Mouse (Mus musculus) layer of hippocampus, adult 8-10 months (tissue): Measurements from ENCODE around the gene Elk4. TPM values are rescaled to one million over a fixed set of nuclear protein-coding genes. Genes with fewer than 3 reads are reported as not detected.

Experiments
- DNase-seq, 2 experiments: peaks; one replicate each; pipeline ENCODE4 v3.0.0; 2022; ENCODE audit warnings: low spot score in 2 of 2
- total RNA-seq, 4 experiments: library from RNA; stranded (reverse); gene quantifications; 2 replicates each; pipeline ENCODE4 v1.2.4; 2022

Gene Elk4
- total RNA-seq, 4 experiments from 2014 or later = 51.2 to 62.8 (median 58.9) TPM

DNA sequence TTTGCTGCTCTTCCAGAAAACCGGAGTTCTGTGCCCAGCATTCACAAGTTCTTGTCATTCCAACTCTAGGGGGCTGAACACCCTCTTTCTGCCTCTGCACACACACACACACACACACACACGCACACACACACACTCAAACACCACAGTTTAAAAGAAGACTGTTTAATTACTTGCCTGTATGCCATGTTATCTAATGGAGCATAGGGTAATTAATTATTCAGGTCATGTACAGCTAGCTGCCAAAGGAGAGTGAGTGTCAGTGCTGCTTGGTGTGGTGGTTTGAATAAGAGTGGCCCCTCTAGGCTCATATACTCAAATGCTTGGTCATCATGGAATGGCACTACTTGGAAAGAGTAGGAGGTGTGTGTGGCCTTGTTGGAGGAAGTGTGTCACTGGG lies 23.6 kb upstream of the Elk4 start:
- no peak for DNase-seq

- no peak for DNase-seq
Observed at GRCm38 (mm10) chr1:131987432-131987831, 20.0 kb upstream of the Elk4 start.

DNA sequence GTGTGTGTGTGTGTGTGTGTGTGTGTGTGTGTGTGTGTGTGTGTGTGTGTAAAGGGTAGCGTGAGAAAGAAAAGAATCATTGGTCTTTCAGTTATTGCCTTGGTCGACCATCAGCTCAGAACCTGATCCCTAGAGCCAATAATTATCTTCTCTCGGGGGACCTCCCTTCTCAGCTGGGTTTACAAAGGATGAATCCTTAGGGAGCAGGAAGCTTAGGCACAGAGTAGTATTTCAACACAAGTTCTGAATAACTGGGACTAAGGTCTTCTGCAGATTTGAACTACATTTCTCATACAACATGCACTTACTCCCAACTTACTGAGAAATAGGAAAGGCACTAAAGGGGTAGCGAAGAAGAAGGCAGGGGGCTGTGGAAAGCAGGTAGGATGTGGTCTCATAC lies 17.9 kb upstream of the Elk4 start:
- DNase-seq = no peak

DNA sequence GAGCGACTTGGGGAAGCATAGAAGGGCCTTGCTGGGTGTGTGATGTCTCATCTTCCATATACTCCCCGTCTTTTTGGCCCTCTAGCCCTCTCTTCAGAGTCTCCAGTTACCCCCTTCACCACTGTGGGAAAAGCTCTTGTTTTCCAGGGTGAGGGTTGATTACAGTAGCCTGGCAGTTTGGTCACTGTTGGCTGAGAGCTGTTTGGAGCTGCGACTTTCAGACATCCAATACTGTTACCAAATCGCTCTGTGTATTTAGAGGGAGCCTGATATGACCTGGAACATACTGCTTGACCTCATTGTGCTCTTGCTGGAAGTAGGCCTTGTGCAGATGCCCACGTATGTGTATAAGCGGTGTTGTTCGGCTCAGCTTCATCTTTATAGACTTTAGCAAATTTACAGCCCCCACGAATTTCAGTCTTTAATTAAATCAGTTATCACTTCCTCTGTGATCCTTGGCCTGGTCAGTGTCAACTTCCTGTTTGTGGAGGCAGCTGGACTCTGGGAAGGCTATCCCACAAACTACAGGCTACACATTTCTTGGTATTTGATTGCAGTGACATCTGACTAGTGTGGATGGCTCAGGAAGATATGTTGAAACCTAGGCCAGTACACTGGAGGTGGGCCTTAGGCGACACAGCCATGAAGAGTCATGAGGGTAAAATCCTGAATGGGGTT lies 17.2 kb upstream of the Elk4 start:
- DNase-seq = no peak

DNA sequence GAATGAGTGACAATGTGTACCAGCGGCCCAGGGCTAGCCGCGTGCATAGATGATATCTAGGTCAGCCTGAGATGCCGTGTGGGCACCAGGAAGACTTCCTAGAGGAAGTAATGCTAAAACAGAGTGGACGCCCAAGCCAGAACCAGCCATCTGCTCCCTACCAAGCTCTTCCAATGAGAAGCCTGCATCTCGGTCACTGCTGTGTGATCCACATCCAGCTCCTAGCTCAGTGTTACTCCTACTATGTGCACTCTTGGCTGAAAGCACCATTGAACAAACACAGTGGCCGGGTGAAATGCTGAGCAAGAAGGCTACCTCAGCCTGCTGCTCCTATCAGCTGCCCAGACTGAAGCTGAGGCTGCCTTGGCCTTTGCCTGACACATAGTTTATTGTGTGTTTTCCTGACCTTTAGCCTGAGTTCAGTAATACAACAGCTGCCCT lies 14.8 kb upstream of the Elk4 start:
- DNase-seq = no peak

GRCm38 (mm10) chr1:131993169-131994040 lies 14.0 kb upstream of the Elk4 start:
- no peak for DNase-seq

GRCm38 (mm10) chr1:131995062-131995461 lies 12.3 kb upstream of the Elk4 start:
- peak in 1 of 2 experiments; percentile 64 for DNase-seq

- no peak for DNase-seq
Observed at GRCm38 (mm10) chr1:132000506-132000905, 6.9 kb upstream of the Elk4 start.

GRCm38 (mm10) chr1:132001880-132002330 lies 5.5 kb upstream of the Elk4 start:
- no peak for DNase-seq

DNA sequence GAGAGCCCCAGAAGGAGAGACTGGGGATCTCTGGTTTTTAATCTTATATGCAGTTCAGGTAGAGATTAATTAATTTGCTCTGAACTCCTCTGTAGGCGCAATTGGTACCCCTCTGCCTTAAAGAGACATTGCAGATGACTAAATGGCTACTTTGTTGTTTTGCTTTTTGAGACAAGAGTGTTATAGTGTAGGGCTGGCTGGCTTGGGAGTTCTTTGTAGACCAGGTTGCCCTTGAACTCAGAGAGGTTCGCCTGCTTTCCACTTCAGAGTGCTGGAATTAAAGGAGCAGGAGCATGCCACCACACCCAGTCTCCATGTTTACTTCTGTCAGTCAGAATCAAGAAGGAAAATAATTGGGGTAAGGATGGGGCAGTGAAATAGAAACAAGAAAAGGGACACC lies 4.3 kb upstream of the Elk4 start:
- DNase-seq = no peak

- no peak for DNase-seq
Observed at GRCm38 (mm10) chr1:132003817-132004216, 3.6 kb upstream of the Elk4 start.

- DNase-seq = no peak
Observed at GRCm38 (mm10) chr1:132004574-132005180, 2.7 kb upstream of the Elk4 start.

- no peak for DNase-seq
Observed at GRCm38 (mm10) chr1:132005466-132005865, 1.9 kb upstream of the Elk4 start.

DNA sequence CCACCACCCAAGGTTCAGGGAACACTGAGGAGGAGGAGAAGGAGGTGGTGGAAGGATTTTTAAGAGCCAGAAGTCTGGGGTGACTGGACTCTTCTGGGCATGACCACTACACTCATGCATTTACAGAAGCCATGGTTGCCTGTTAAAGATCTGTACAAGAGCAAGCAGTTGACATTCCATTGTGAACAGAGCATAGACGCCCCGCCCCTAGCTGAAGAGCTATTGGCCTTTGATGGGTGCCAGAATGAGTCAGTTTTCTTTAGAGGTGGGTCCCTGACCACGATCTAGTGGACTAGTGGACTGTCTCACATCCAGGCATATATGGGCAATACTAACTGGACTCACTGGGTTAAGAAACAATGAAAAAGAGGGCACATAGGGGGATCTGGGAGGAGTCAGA lies 1.4 kb upstream of the Elk4 start:
- no peak for DNase-seq

GRCm38 (mm10) chr1:132006721-132007120 lies 686 bp upstream of the Elk4 start:
- DNase-seq = no peak

DNA sequence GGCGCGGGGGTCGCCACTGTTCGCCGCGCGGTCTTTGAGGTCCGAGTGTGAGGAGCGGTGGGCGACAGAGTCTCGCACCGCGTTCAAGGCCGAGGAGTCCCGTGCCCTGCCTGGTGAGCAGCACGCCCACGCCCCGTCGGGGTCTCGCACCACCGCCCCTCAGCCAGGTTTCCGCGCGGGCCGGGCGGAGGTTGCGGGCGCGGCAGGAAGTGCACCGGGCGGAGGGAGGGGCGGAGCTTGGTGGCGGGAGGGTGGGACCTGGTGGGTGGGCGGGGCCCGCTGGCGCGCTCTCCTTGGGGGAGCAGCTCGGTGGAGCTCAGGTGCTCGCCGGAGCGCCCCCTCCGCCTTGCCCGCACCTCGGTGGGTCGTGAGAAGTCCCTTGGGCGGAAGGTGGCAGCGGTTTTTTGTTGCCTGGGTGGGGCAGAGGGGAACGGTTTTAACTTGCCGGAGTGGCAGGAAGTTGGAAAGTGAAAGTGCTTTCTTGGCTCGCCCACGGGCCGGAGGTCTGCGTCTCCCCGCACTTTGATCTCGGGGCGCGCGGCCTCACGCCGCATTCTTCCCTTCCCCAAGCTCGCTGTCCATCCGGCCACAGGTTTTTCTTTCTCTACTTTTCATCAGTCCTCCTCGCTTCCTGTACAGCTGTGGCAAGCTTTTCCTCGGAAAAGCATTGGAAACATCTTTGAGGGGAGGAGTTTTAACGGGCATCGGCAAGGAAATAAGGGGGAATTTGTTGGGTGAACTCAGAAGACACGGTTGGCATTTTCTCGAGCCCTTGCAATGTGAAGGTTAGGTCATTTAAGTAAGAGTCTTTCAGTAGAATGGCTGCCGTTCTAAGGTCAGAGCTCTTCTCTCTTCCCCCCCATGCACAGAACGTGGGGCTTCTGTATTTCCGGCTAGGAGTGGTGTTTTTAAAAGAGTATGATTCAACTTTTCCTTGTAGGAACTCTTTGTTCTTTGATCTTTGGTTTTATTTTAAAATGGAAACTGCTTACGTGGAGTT lies 721 bp downstream of the Elk4 start:
- peak; percentile 43 to 64 for DNase-seq

DNA sequence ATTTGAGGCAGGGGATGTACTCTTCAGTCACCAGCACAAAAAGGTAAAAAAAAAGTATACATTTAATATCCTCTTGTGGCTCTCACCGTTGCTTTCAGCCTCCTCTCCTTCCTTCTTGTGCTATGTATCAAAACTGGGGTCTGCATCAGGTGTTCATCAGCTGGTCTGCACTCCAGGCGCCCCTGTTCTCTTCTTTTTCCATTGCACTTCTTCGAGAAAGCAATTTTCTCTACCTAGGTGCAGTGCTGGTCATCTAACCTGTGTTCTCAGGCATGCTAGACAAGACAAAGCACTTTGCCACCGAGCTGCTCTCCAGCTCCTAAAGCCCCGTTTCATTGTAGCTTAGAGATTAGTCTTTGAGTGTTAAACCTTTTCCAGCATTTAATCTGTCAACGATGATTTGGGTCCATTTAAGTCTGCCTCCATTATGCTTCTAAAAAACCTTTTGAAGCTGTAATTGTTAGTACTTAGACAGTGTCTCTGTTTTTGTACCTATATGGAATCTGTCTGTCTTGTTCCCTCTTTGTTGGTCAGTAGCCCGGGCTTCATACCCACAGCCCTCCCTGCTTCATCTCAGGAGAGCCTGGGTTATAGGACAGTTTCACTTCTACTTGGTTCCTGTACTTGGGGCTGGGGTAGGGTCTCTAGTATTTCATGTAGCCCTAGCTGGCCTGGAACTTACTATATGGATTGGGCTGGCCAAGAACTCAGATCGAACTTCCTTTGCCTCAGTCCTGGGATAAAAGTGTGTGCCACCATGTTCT lies 1.7 kb downstream of the Elk4 start:
- DNase-seq = no peak

DNA sequence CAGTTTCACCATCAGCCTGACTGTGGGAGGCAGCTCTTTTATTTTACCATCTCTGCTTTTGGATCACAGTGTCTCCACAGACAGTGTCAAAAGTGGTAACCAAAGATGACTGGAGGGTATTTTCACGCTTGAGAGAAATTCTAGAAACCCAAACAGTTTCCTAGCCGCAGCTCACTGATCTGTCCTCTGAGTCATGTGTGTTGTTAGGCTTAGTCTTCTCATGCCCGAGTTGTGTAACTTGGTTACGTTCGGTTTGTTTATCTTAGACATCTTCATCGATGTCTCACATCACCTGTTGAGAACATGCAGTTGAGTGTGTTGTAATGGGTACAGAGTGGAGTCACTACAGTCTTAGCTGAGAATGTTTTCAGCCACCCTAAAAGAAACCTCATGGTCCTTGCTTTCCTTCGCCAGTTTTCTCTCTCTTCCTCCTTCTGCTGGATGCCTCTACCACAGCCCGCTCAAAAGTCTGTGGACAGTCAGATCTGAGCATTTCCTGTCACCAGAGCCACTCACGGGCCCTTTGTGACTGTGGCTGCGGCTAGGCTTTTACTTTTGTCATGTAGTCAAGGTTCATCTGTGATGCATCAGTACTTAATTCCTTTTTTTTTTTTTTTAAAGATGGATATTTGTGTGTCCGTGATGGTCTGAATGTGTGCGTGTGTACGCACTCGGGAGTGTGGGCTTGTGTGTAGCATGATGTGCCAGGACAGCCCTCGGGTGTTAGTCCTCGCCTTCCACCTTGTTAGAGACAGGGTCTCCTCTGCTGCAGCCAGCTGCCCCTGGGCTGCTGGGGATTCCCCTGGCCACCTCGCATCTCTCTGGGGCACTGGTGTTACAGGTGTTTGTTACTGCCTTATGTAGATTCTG lies 3.5 kb downstream of the Elk4 start:
- DNase-seq = no peak

DNA sequence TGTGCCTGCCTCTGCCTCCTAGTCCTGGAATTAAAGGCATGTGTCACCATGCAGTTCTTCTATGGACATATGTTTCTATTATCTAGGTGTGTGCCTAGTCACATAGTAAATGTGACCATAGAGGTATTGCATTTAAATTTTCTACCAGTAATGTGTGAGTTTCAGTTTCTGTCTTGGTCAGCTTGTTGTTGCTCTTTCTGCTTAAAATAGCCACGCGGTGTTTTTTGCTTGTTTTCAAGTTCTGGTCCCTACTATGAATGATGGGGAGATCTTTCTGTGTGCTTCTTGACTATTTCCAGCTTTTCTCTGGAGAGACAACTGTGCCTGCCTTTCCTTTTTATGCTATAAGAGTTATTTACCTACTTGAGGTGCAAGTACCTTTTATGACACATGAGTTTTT lies 4.4 kb downstream of the Elk4 start:
- no peak for DNase-seq
